Mouse (Mus musculus) megakaryocyte, embryonic 14.5 days (primary cell): ENCODE results near the gene Them7.

ENCODE experiments used
- FLI1 ChIP-seq: IDR thresholded peaks from 2 replicates; pipeline ENCODE4 v1.6.1; 2012; ENCODE audit warnings: low read length, inconsistent platforms, mixed read lengths
- GATA1 ChIP-seq: IDR thresholded peaks from 3 replicates; pipeline ENCODE4 v1.6.1; 2012; ENCODE audit warnings: mixed read lengths, low read length, inconsistent platforms, borderline replicate concordance

GRCm38 (mm10) chr2:105400558-105400957 is 176.4 kb downstream of the Them7 start:
- TF ChIP-seq FLI1, result no peak
- TF ChIP-seq GATA1, result no peak
